Mouse (Mus musculus) forebrain, embryonic 10.5 days (tissue): ENCODE results near the gene Cish. TPM values are rescaled to one million over a fixed set of nuclear protein-coding genes. Genes with fewer than 3 reads are reported as not detected.

Experiments
- DNase-seq: peaks from one replicate; pipeline ENCODE4 v3.0.0-alpha.2; 2017; ENCODE audit warnings: low spot score; ENCODE audit errors: extremely low spot score
- H3K27ac ChIP-seq: fragments of 300-500 bp; sonication (generic); 2 replicates; pipeline ENCODE4 v1.5.1; 2016; ENCODE audit warnings: mild to moderate bottlenecking
- H3K27me3 ChIP-seq: fragments of 300-500 bp; sonication (generic); 2 replicates; pipeline ENCODE4 v1.6.1; 2016; ENCODE audit warnings: mild to moderate bottlenecking; ENCODE audit not compliant: poor library complexity, severe bottlenecking
- H3K36me3 ChIP-seq: fragments of 300-500 bp; sonication (generic); replicated peaks from 2 replicates; pipeline ENCODE4 v1.6.1; 2016; ENCODE audit warnings: mild to moderate bottlenecking, moderate library complexity
- H3K4me1 ChIP-seq: fragments of 300-500 bp; sonication (generic); 2 replicates; pipeline ENCODE4 v1.6.1; 2016
- H3K4me3 ChIP-seq: fragments of 300-500 bp; sonication (generic); 2 replicates; pipeline ENCODE4 v1.5.1; 2016; ENCODE audit warnings: mild to moderate bottlenecking, moderate library complexity
- H3K9me3 ChIP-seq: fragments of 300-500 bp; sonication (generic); 2 replicates; pipeline ENCODE4 v1.6.1; 2016; ENCODE audit warnings: mild to moderate bottlenecking, moderate library complexity
- WGBS: fragments of 180-500 bp; shearing (Covaris S2); methylation state at CpG from one replicate; pipeline ENCODE4 v1.1.7; 2016; 5-methylcytosine and 5-hydroxymethylcytosine counted together
- polyA plus RNA-seq: library from polyadenylated mRNA; unstranded; fragments of >200 nt; fragmentation: Nextera tagmentation; extraction: Ambion mirVana; gene quantifications from 2 replicates; pipeline ENCODE4 v1.2.1, GENCODE M21; 2016

The Cish gene
- polyA plus RNA-seq, 1 experiment from 2014 or later, result 7.6 TPM

DNA sequence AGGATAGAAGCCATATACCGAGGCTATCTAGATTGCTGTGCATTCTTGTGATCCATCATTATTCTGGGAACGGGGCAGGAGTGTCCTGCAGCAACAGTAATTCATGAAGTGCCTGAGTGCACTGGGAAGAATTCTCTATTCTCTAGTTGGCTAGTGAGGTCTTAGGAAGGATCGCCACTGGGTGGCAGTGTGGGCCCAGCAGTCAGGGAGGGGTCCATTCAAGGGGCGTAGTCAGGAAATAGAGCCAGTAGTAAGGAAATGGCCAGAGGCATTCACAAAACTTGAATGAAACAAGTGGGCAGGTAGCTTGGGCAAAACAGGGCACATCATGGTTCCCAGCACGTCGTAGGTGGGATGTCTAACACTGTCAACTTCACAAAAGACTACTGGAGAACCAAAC is 1.6 kb upstream of the Cish start:
- peak; percentile 67 for DNase-seq

DNA sequence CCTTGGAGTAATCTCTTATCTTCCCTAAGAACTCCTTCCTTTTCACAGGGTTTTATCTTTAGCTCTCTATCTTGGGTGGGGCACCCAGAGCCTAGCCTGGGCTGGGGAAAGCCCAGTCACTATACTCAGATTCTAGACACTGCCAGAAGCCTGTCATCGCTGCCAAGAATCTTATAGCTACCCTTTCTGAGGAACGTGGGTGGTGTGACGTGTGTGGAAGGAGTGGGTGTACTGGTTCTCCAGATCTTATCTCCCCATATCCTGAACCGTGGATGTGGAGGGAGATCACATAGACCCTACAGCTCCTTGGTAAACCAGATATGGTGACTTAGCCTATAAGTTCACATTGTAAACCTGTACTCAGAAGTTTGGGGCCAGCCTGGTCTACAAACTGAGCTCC is 210 bp upstream of the Cish start:
- H3K27ac ChIP-seq, result no peak overlapping the region; the same call in 1 of the 2 replicates
- peak overlapping the region; percentile 73; the same call in 1 of the 2 replicates for H3K4me3 ChIP-seq
- WGBS, result 79% methylated on average over 4 of the region's 4 CpGs
- no peaks in the 10 kb centered on the region for H3K9me3 ChIP-seq
- DNase-seq, result no peak
- H3K36me3 ChIP-seq, result peaks cover 3% of the 10 kb centered on the region
- H3K27me3 ChIP-seq, result peaks cover 35% of the 10 kb centered on the region
- H3K4me1 ChIP-seq, result peaks cover 32% of the 10 kb centered on the region

More for the DNA sequence above, 1.6 kb upstream of the Cish start:
- WGBS, result 8% methylated on average over 6 of the region's 6 CpGs
- H3K27me3 ChIP-seq, result peaks cover 47% of the 10 kb centered on the region
- no peak overlapping the region for H3K4me3 ChIP-seq
- H3K9me3 ChIP-seq, result no peaks in the 10 kb centered on the region
- H3K4me1 ChIP-seq, result peaks cover 43% of the 10 kb centered on the region
- H3K27ac ChIP-seq, result no peak overlapping the region
- H3K36me3 ChIP-seq, result no peaks in the 10 kb centered on the region

DNA sequence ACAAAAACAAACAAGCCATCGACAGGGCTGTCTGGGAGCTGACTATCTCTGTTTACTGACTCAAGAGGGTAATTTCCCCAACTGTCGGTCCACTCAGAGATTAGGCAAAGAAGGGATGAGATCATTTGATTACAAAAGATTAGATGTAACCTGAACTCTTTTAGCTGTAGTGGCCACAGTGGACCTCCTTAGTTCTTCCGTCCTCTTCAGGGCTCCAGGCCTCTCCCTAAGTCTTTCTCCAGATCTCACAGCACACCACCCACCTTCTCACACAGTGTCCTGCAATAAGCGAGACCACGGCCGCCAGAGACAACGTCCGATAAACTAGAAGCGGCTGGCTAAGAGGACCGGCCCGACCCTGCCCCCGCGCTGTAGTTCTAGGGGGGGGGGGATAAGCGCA is 215 bp downstream of the Cish start:
- Histone ChIP-seq H3K9me3 (no peaks in the 10 kb centered on the region), H3K4me3 (peak overlapping the region; percentile 73), H3K27ac (peak overlapping the region; percentile 86), H3K27me3 (peaks cover 35% of the 10 kb centered on the region), H3K36me3 (peaks cover 7% of the 10 kb centered on the region), H3K4me1 (peaks cover 32% of the 10 kb centered on the region)
- no peak for DNase-seq
- WGBS, result 7% methylated on average over 14 of the region's 14 CpGs

DNA sequence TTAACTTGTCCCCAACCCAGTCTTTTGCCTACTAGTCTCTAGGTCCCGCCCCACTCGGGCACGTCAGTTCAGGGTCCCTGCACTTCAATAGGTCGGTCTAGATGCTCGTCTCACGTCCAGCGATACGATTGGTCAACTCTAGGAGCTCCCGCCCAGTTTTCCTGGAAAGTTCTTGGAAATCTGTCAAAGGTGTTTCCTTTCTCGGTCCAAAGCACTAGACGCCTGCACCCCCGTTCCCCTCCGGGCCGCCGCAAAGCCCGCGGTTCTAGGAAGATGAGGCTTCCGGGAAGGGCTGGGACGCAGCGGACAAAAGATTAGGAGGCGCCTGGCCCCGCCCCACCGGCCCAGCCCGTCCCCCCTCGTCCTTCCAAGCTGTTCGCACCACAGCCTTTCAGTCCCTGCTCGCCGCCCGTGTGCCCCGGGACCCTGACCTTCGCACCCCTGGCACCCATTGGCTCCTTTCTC is 707 bp downstream of the Cish start:
- H3K27me3 ChIP-seq, result peaks cover 35% of the 10 kb centered on the region
- DNase-seq, result peak; percentile 88
- H3K4me1 ChIP-seq, result peaks cover 32% of the 10 kb centered on the region
- peak overlapping the region; percentile 73 for H3K4me3 ChIP-seq
- peak overlapping the region; percentile 86 for H3K27ac ChIP-seq
- WGBS, result under 1% methylated on average over 30 of the region's 31 CpGs
- no peaks in the 10 kb centered on the region for H3K9me3 ChIP-seq
- H3K36me3 ChIP-seq, result peaks cover 12% of the 10 kb centered on the region

DNA sequence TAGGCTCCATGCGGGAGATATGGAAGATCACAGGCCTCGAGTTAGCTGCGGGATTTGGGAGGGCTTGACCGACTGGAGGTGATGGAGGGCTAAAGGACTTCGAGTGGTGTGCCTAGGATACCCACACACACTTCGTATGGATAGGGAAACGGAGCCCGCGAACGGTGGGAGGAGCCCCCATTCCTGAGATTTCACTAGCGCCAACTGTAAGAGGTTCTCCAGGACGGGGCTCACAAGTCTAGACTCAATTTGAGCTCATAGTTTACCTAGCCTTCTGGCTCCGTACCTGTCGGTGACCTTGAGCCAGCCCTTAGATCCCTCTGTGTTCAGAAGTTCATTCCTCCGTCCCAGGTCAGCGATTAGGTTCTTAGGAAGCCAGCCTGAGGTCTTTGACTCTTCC is 1.2 kb downstream of the Cish start:
- Histone ChIP-seq H3K4me3 (peak overlapping the region; percentile 73), H3K4me1 (peaks cover 32% of the 10 kb centered on the region), H3K9me3 (no peaks in the 10 kb centered on the region), H3K27ac (peak overlapping the region; percentile 86), H3K27me3 (peaks cover 35% of the 10 kb centered on the region), H3K36me3 (peaks cover 16% of the 10 kb centered on the region)
- WGBS, result 19% methylated on average over 16 of the region's 16 CpGs
- no peak for DNase-seq

DNA sequence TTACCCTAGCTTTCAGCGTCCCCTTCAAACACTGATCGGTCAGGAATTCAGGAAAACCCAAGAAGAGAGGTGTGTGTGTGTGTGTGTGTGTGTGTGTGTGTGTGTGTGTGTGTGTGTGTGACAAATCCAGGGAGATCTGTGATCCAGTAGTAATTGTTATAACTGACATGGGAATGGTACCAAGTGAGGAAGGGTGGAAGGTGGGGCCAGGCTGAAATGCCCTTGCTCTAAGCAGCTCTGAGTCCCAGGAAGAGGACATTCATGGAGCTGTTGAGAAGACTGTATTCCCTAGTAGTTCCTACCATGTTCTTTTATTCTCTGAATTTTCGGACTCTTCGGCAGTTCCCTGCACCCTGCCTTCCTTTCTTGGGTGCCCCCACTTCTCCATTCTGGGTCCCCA is 1.8 kb downstream of the Cish start:
- H3K36me3 ChIP-seq, result peaks cover 16% of the 10 kb centered on the region
- peaks cover 31% of the 10 kb centered on the region for H3K27me3 ChIP-seq
- 89% methylated on average over 4 of the region's 4 CpGs for WGBS
- no peaks in the 10 kb centered on the region for H3K9me3 ChIP-seq
- peaks cover 32% of the 10 kb centered on the region for H3K4me1 ChIP-seq
- no peak for DNase-seq
- H3K27ac ChIP-seq, result 0 out of 2 replicates have a peak overlapping the region, but pooled peaks have one; percentile 86
- peak overlapping the region; percentile 73 for H3K4me3 ChIP-seq

DNA sequence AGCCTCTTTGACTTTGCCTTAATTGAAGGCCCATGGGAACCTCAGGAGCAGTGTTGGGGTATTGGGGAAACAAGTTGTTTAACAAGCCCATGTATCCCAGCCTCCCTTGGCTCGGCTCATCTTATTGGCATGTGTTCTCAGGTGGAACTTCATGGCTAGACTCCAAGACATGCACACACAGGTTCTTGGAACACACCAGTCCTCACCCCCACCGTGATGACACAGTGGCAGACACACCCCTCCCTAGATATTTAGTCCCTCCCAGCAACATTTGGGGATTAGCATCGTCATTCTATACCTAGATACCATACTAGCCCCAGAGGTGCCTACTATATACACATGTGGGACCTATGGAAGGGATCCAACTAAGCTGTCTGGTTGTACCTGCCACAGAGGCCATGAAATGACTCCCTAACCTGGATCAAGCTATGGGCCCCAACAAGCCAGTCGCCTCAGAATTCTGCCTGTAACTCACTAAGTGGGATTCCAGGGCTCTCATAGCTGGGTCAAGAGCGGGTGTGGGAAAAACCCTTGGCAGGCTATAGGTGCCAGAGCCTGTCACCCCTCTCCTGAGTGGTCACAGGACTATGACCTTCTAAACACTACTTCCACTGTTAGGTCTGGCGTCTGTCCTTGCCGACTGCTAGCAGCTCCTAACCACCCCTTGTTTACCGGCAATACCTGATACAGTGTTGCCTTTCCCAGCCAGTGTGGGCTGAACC is 2.4 kb downstream of the Cish start:
- peaks cover 31% of the 10 kb centered on the region for H3K27me3 ChIP-seq
- H3K27ac ChIP-seq, result no peak overlapping the region
- peaks cover 32% of the 10 kb centered on the region for H3K4me1 ChIP-seq
- no peaks in the 10 kb centered on the region for H3K9me3 ChIP-seq
- H3K36me3 ChIP-seq, result peaks cover 16% of the 10 kb centered on the region
- peak overlapping the region; percentile 73; the same call in 1 of the 2 replicates for H3K4me3 ChIP-seq
- WGBS, result 84% methylated on average over 8 of the region's 8 CpGs
- no peak for DNase-seq

DNA sequence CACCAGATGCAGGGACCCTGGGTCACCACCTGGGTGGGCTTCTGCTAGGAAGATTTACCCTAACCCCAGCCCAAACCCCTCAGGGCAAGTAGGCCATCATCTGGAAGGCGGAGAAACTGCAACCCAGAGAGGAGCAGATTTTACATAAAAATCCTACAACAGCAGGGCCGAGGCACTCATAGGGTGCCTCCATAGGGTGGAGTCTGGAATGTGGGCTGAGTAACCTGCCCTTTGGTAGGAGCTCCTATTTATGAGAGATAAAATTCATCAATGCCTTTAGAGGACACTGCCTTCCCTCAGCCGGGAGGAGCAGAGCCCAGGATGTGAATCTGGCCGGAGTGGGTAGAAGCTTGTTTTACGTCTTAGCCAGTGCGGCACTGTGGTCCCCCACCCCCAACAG is 3.0 kb downstream of the Cish start:
- Histone ChIP-seq H3K27ac (no peak overlapping the region), H3K27me3 (peaks cover 31% of the 10 kb centered on the region), H3K4me1 (peaks cover 32% of the 10 kb centered on the region), H3K4me3 (no peak overlapping the region), H3K9me3 (no peaks in the 10 kb centered on the region), H3K36me3 (peaks cover 16% of the 10 kb centered on the region)
- DNase-seq, result no peak
- WGBS, result 88% methylated on average over 6 of the region's 6 CpGs

DNA sequence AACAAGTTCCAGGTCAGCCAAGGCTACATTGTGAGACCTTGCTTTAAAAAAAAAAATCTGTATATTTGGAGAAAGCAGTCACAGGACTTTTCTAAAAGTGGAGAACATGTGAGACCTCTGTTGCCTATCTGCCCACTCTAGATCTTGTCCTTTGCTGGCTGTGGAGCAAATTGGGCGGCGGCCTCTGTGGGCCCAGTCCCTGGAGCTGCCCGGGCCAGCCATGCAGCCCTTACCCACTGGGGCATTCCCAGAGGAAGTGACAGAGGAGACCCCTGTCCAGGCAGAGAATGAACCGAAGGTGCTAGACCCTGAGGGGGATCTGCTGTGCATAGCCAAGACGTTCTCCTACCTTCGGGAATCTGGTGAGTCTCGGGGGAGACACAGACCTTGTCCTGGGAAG is 4.0 kb downstream of the Cish start:
- H3K9me3 ChIP-seq, result no peaks in the 10 kb centered on the region
- peaks cover 32% of the 10 kb centered on the region for H3K4me1 ChIP-seq
- no peak overlapping the region for H3K27ac ChIP-seq
- H3K27me3 ChIP-seq, result peaks cover 26% of the 10 kb centered on the region
- peaks cover 16% of the 10 kb centered on the region for H3K36me3 ChIP-seq
- WGBS, result 90% methylated on average over 7 of the region's 7 CpGs
- no peak for DNase-seq
- no peak overlapping the region for H3K4me3 ChIP-seq

DNA sequence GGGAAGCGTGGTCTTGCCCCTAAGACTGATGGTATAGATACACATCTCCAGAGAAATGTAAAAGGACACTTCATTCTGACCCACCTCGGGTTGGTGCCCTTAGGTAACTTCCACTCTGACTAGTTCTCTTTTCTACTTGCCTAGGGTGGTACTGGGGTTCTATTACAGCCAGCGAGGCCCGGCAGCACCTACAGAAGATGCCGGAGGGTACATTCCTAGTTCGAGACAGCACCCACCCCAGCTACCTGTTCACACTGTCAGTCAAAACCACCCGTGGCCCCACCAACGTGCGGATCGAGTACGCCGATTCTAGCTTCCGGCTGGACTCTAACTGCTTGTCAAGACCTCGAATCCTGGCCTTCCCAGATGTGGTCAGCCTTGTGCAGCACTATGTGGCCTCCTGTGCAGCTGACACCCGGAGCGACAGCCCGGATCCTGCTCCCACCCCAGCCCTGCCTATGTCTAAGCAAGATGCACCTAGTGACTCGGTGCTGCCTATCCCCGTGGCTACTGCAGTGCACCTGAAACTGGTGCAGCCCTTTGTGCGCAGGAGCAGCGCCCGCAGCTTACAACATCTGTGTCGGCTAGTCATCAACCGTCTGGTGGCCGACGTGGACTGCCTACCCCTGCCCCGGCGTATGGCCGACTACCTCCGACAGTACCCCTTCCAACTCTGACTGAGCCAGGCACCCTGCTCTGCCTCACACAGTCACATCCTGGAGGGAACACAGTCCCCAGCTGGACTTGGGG is 4.6 kb downstream of the Cish start:
- no peak overlapping the region for H3K4me3 ChIP-seq
- no peaks in the 10 kb centered on the region for H3K9me3 ChIP-seq
- H3K4me1 ChIP-seq, result peaks cover 35% of the 10 kb centered on the region
- WGBS, result 94% methylated on average over 30 of the region's 30 CpGs
- peaks cover 16% of the 10 kb centered on the region for H3K36me3 ChIP-seq
- H3K27ac ChIP-seq, result no peak overlapping the region
- peaks cover 21% of the 10 kb centered on the region for H3K27me3 ChIP-seq
- DNase-seq, result no peak

DNA sequence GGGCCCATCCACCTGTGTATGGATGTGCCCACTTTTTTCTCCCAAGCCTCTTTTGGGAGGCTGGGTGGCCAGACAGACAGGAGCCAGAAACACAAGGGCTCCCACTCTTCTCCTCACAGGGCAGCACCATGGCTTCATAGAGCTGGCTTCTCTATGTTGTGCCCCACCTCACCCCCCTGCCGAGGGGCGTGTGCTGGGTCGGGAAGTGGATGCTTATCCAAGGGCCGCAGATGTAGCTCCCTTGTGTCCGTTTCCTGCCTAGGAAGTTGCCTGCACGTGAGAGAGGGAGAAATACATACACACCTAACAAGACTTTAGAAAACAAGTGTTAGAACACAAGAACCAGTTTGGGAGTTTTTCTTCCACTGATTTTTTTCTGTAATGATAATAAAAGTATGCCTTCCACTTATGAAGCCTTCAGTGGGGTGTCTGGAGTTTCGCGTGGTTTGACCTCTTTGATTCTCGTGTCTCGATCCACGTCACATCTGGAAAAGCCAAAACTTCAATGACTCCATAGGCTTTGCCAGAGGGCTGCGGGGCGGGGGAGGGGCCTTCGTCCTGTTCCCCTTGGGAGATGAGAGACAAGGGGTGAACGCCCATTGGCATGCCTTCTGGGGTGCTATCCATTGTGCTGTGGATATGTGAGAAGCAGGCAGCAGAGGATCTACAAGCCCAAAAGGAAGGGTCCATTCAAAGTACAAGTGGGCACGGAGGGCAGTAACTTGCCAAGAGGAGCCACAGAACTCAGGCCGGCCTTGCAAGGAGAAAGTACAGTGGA is 5.9 kb downstream of the Cish start:
- Histone ChIP-seq H3K4me3 (no peak overlapping the region), H3K27me3 (peaks cover 14% of the 10 kb centered on the region), H3K36me3 (peaks cover 16% of the 10 kb centered on the region), H3K27ac (0 out of 2 replicates have a peak overlapping the region, but pooled peaks have one; percentile 1), H3K9me3 (no peaks in the 10 kb centered on the region), H3K4me1 (peaks cover 34% of the 10 kb centered on the region)
- DNase-seq, result no peak
- WGBS, result 86% methylated on average over 17 of the region's 17 CpGs

DNA sequence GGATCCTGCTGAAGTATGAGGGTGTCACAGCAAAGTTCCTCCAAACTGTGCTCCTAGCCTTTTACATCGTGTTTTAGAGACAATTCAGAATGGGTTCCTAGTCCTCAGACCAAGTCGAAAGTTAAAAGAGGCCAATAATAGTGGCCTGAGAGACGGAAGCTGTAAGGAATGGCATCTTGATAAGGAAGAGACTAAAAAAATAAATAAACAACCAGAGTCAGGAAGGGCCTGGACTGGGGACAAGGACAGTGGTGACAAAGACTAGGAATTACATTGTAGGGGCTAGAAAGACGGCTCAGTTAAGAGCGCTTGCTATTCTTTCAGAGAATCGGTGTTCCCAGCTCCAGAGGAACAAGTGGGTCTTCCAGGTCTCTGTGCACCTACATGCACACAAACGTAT is 6.8 kb downstream of the Cish start:
- 89% methylated on average over 7 of the region's 7 CpGs for WGBS
- Histone ChIP-seq H3K27me3 (peaks cover 9% of the 10 kb centered on the region), H3K27ac (0 out of 2 replicates have a peak overlapping the region, but pooled peaks have one; percentile 36), H3K36me3 (peaks cover 16% of the 10 kb centered on the region), H3K4me3 (no peak overlapping the region), H3K4me1 (peaks cover 26% of the 10 kb centered on the region), H3K9me3 (no peaks in the 10 kb centered on the region)
- DNase-seq, result no peak
